Mouse (Mus musculus) heart, adult 2 months (tissue): ENCODE measurements at regions not wholly inside any gene's neighbourhood (a gene's known extent, or its start where the extent isn't known, plus 50 kb on each side); places are given as distances from the start of the nearest gene placed in this dataset.

Experiments
- CTCF ChIP-seq: fragments of 200-600 bp; IDR thresholded peaks from 2 replicates; pipeline ENCODE4 v1.8.1; 2022; ENCODE audit warnings: antibody characterized with exemption, mild to moderate bottlenecking, moderate library complexity
- EP300 ChIP-seq: fragments of 200-500 bp; IDR thresholded peaks from 2 replicates; pipeline ENCODE4 v1.6.1; 2011; ENCODE audit warnings: low read depth, low read length, control low read depth; ENCODE audit not compliant: insufficient read depth
- POLR2A ChIP-seq: fragments of 200-500 bp; IDR thresholded peaks from 2 replicates; pipeline ENCODE4 v1.6.1; 2011; ENCODE audit warnings: mild to moderate bottlenecking, low read depth, low read length, control low read depth; ENCODE audit not compliant: insufficient read depth

GRCm38 (mm10) chr1:76530342-76530741 lies 984.3 kb downstream of the Slc4a3 start:
- TF ChIP-seq POLR2A = no peak
- TF ChIP-seq CTCF = no peak
- TF ChIP-seq EP300 = no peak
